Mouse (Mus musculus) hindbrain, embryonic 12.5 days (tissue): ENCODE measurements around the gene Pttg1ip. TPM values are rescaled to one million over a fixed set of nuclear protein-coding genes. Genes with fewer than 3 reads are reported as not detected.

ENCODE experiments used
- ATAC-seq: fragments of 200-750 bp; cut with Nextera tagmentation; 2 replicates; pipeline ENCODE4 v1.8.0; 2017; ENCODE audit warnings: moderate TSS enrichment; ENCODE audit not compliant: low FRiP score
- H3K27ac ChIP-seq: fragments of 300-500 bp; sonication (generic); 2 replicates; pipeline ENCODE4 v1.5.1; 2016; ENCODE audit warnings: mild to moderate bottlenecking
- H3K27me3 ChIP-seq: fragments of 300-500 bp; sonication (generic); 2 replicates; pipeline ENCODE4 v1.6.1; 2016; ENCODE audit warnings: mild to moderate bottlenecking
- H3K36me3 ChIP-seq: fragments of 300-500 bp; sonication (generic); 2 replicates; pipeline ENCODE4 v1.6.1; 2016; ENCODE audit warnings: mild to moderate bottlenecking
- H3K4me1 ChIP-seq: fragments of 300-500 bp; sonication (generic); 2 replicates; pipeline ENCODE4 v1.6.1; 2016
- H3K4me2 ChIP-seq: fragments of 300-500 bp; sonication (generic); replicated peaks from 2 replicates; pipeline ENCODE4 v1.6.1; 2016; ENCODE audit warnings: mild to moderate bottlenecking
- H3K4me3 ChIP-seq: fragments of 300-500 bp; sonication (generic); 2 replicates; pipeline ENCODE4 v1.5.1; 2016; ENCODE audit warnings: mild to moderate bottlenecking
- H3K9ac ChIP-seq: fragments of 300-500 bp; sonication (generic); 2 replicates; pipeline ENCODE4 v1.6.1; 2016; ENCODE audit warnings: mild to moderate bottlenecking, moderate library complexity
- H3K9me3 ChIP-seq: fragments of 300-500 bp; sonication (generic); replicated peaks from 2 replicates; pipeline ENCODE4 v1.6.1; 2016; ENCODE audit warnings: mild to moderate bottlenecking
- WGBS: fragments of 180-500 bp; shearing (Covaris S2); methylation state at CpG from one replicate; pipeline ENCODE4 v1.1.7; 2016; 5-methylcytosine and 5-hydroxymethylcytosine counted together
- microRNA counts: library from miRNA; unstranded; fragments of <30 nt; microRNA quantifications from one replicate; lab custom pipeline; 2017
- microRNA-seq: library from miRNA; unstranded; fragments of <30 nt; microRNA quantifications from one replicate; pipeline ENCODE4, GENCODE M21; 2017
- polyA plus RNA-seq: library from polyadenylated mRNA; unstranded; fragments of >200 nt; fragmentation: Nextera tagmentation; extraction: Ambion mirVana; gene quantifications from 2 replicates; pipeline ENCODE4 v1.2.1, GENCODE M21; 2016

Pttg1ip gene
- polyA plus RNA-seq, 1 experiment from 2014 or later = 78.8 TPM

DNA sequence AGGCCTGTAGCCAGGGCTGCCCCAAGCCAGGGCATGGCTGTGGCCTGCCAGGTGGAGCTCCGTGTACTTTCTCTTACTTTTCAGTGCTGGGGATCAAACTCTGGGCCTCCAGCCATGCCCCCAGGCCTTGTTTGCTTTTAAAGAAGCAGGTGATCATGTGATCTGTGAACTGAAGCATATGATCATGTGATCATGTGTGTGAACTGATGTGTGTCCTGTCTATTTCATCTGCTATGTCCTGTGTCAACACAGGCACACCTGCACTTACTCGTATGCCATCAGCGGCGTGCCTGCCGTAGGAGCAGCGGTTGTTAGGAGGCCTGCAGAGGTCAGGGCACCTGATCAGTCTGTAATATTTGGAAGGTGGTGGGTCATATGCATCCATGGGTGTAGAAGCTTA, 52.5 kb downstream of the Pttg1ip start:
- WGBS = 88% methylated on average over 6 of the region's 6 CpGs
- no peaks in the 10 kb centered on the region for H3K9me3 ChIP-seq
- ATAC-seq = no peak
- H3K4me1 ChIP-seq = peaks cover 12% of the 10 kb centered on the region
- H3K27me3 ChIP-seq = no peaks in the 10 kb centered on the region
- peaks cover 51% of the 10 kb centered on the region for H3K36me3 ChIP-seq
- H3K9ac ChIP-seq = no peak overlapping the region
- H3K4me3 ChIP-seq = no peak overlapping the region
- no peak overlapping the region for H3K27ac ChIP-seq
- H3K4me2 ChIP-seq = no peak overlapping the region

- Histone ChIP-seq H3K4me1 (peaks cover 12% of the 10 kb centered on the region), H3K27ac (peak overlapping the region; percentile 35; the same call in 1 of the 2 replicates), H3K27me3 (no peaks in the 10 kb centered on the region), H3K4me2 (no peak overlapping the region), H3K36me3 (peaks cover 51% of the 10 kb centered on the region), H3K4me3 (no peak overlapping the region), H3K9me3 (no peaks in the 10 kb centered on the region), H3K9ac (no peak overlapping the region)
- 67% methylated on average over 13 of the region's 13 CpGs for WGBS
- ATAC-seq = no peak
These were observed 53.1 kb downstream of the Pttg1ip start for GRCm38 (mm10) chr10:77634452-77635231.

DNA sequence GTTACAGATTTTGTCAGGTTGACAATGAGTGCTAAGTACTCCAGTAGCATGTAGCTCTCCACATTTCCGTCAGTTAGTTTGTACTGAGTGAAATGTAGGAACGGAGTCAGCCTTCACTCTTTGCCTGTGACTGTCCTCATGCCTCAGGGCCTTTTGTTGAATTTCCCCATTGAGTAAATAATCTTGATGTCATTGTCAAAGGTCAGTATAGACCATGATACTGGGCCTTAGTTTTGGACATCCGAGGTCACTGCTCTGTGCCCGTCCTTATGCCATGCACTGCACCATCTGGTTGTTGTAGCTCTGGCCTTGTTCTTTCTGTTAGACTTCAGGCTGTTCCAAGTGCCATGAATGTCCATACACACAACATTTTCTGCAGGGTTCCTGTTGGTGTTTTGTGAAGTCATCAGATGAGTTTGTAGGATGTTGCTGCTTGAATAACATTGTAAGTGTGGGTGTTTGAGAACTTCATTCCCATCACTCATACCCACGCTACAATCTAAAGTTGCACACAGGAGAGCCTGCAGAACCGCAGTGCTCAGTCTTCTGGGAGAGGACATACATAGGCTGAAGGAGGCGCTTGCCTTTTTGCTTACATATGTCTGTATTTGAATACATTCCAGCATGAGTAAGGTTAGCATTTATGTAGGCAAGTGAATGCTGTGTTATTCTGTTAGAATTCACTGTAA, 54.9 kb downstream of the Pttg1ip start:
- Histone ChIP-seq H3K4me2 (no peak overlapping the region), H3K27me3 (no peaks in the 10 kb centered on the region), H3K27ac (no peak overlapping the region), H3K9me3 (no peaks in the 10 kb centered on the region), H3K4me3 (no peak overlapping the region), H3K4me1 (peaks cover 12% of the 10 kb centered on the region), H3K36me3 (peaks cover 56% of the 10 kb centered on the region), H3K9ac (no peak overlapping the region)
- WGBS = 94% methylated on average over 7 of the region's 7 CpGs
- ATAC-seq = no peak

GRCm38 (mm10) chr10:77638956-77639355, 57.4 kb downstream of the Pttg1ip start:
- Histone ChIP-seq H3K27me3 (no peaks in the 10 kb centered on the region), H3K36me3 (peaks cover 56% of the 10 kb centered on the region), H3K4me2 (no peak overlapping the region), H3K9ac (no peak overlapping the region), H3K4me1 (peaks cover 11% of the 10 kb centered on the region), H3K9me3 (no peaks in the 10 kb centered on the region), H3K4me3 (no peak overlapping the region), H3K27ac (no peak overlapping the region)
- WGBS = 78% methylated on average over 6 of the region's 6 CpGs
- no peak for ATAC-seq

DNA sequence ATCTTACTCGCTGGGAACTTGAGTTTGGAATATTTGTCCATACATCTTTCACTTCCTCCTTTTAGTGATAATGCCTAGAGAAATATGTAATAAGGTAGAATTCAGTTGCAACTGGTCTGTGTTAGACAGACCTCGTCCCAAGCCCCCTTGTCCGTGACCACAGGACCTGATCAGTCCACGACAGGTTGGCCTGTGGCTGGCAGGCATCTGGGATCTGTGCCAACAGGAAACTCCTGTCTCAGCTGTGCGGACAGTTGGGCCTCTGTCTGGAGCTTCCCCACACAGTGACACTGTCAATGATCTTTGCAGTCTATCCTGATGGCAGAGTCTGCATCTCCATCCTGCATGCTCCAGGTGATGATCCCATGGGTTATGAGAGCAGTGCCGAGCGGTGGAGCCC, 61.6 kb downstream of the Pttg1ip start:
- Histone ChIP-seq H3K4me1 (peaks cover 6% of the 10 kb centered on the region; the same call in 1 of the 2 replicates), H3K4me3 (no peak overlapping the region), H3K36me3 (peaks cover 63% of the 10 kb centered on the region), H3K9ac (no peak overlapping the region), H3K9me3 (no peaks in the 10 kb centered on the region), H3K4me2 (no peak overlapping the region), H3K27ac (no peak overlapping the region), H3K27me3 (no peaks in the 10 kb centered on the region)
- ATAC-seq = no peak
- WGBS = 88% methylated on average over 7 of the region's 7 CpGs

GRCm38 (mm10) chr10:77645571-77645970, 64.1 kb downstream of the Pttg1ip start:
- Histone ChIP-seq H3K9me3 (no peaks in the 10 kb centered on the region), H3K36me3 (peaks cover 59% of the 10 kb centered on the region), H3K27ac (no peak overlapping the region), H3K4me1 (peaks cover 5% of the 10 kb centered on the region), H3K9ac (no peak overlapping the region), H3K27me3 (no peaks in the 10 kb centered on the region), H3K4me2 (no peak overlapping the region), H3K4me3 (no peak overlapping the region)
- WGBS = 91% methylated on average over 5 of the region's 5 CpGs
- no peak for ATAC-seq

DNA sequence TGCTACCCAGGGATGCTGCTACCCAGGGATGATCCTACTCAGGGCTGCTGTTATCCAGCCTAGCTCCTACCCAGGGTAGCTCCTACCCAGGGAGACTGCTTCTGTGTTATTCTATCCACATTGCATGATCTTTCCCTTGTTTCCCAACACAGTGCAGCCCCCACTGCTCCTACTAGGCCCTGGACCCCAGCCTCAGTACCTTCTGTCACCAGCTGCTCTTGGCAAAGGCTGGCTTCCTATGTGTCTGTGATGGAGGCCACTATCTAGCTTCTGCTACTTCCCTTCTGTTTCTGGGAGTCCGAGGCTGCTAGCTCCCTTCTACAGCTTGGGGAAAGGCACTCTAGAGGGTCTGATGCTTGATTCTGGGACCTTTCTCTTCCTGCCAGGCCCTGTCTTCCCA, 65.9 kb downstream of the Pttg1ip start:
- WGBS = 85% methylated on average over 1 of the region's 1 CpGs
- Histone ChIP-seq H3K27me3 (no peaks in the 10 kb centered on the region), H3K9me3 (no peaks in the 10 kb centered on the region), H3K9ac (no peak overlapping the region), H3K36me3 (peaks cover 43% of the 10 kb centered on the region), H3K4me1 (peaks cover 5% of the 10 kb centered on the region), H3K4me2 (no peak overlapping the region), H3K27ac (no peak overlapping the region), H3K4me3 (no peak overlapping the region)
- no peak for ATAC-seq

GRCm38 (mm10) chr10:77647901-77648300, 66.4 kb downstream of the Pttg1ip start:
- WGBS = 86% methylated on average over 8 of the region's 8 CpGs
- ATAC-seq = no peak

More at GRCm38 (mm10) chr10:77647901-77648300, 66.4 kb downstream of the Pttg1ip start:
- no peak overlapping the region for H3K27ac ChIP-seq
- peaks cover 41% of the 10 kb centered on the region for H3K36me3 ChIP-seq
- peaks cover 5% of the 10 kb centered on the region for H3K4me1 ChIP-seq
- no peaks in the 10 kb centered on the region for H3K27me3 ChIP-seq
- H3K9ac ChIP-seq = no peak overlapping the region
- no peak overlapping the region for H3K4me2 ChIP-seq
- no peaks in the 10 kb centered on the region for H3K9me3 ChIP-seq
- no peak overlapping the region for H3K4me3 ChIP-seq

MicroRNAs within 50 kb of the gene (microRNA counts, 519-probe panel; counts per million panel counts)
- 470 counts per million, percentile 58 among the panel's probes with 10 or more counts for microRNA mmu-miR-1930 (lab: Ali Mortazavi, UCI)

Small RNA genes lying within 50 kb of the gene (microRNA-seq; reads per million reads assigned to microRNA genes)
- 13.6 reads per million, percentile 24 among the genes with 10 or more reads in this experiment for gene Mir1930

Other genes starting within 250 kb of the Pttg1ip start
- gene Adarb1, start 163.4 kb upstream of the Pttg1ip start, polyA plus RNA-seq = 10.3 and 10.6 TPM in 2 replicates
- gene Fam207a, start 65.9 kb upstream of the Pttg1ip start, polyA plus RNA-seq = 47.3 and 48.0 TPM in 2 replicates
- 0.70 and 1.6 TPM in 2 replicates for gene Itgb2, start 51.5 kb upstream of the Pttg1ip start, polyA plus RNA-seq
- 276 and 287 TPM in 2 replicates for gene Sumo3, start 24.4 kb downstream of the Pttg1ip start, polyA plus RNA-seq
- 13.2 and 13.3 TPM in 2 replicates for gene Gm49325, start 24.5 kb downstream of the Pttg1ip start, polyA plus RNA-seq
- 81.6 and 82.3 TPM in 2 replicates for gene Ube2g2, start 40.6 kb downstream of the Pttg1ip start, polyA plus RNA-seq
- 0.48 and 1.2 TPM in 2 replicates for gene Tspear, start 104.8 kb downstream of the Pttg1ip start, polyA plus RNA-seq
- not detected in 2 replicates for gene Gm19402, start 109.0 kb downstream of the Pttg1ip start, polyA plus RNA-seq
- not detected in 2 replicates for gene Gm9508, start 115.5 kb downstream of the Pttg1ip start, polyA plus RNA-seq
- not detected in 2 replicates for gene Gm10272, start 124.9 kb downstream of the Pttg1ip start, polyA plus RNA-seq
- not detected in 2 replicates for gene Gm10024, start 129.7 kb downstream of the Pttg1ip start, polyA plus RNA-seq
- not detected in 2 replicates for gene Gm10142, start 134.1 kb downstream of the Pttg1ip start, polyA plus RNA-seq
- not detected in 2 replicates for gene Krtap12-1, start 138.9 kb downstream of the Pttg1ip start, polyA plus RNA-seq
- not detected in 2 replicates for gene Gm10100, start 144.8 kb downstream of the Pttg1ip start, polyA plus RNA-seq
- gene Gm18596, start 160.9 kb downstream of the Pttg1ip start, polyA plus RNA-seq = not detected in 2 replicates
- not detected in 2 replicates for gene Gm9736, start 169.6 kb downstream of the Pttg1ip start, polyA plus RNA-seq
- not detected in 2 replicates for gene Gm3233, start 178.0 kb downstream of the Pttg1ip start, polyA plus RNA-seq
- not detected in 2 replicates for gene Gm3238, start 189.6 kb downstream of the Pttg1ip start, polyA plus RNA-seq
- not detected in 2 replicates for gene Gm7138, start 195.2 kb downstream of the Pttg1ip start, polyA plus RNA-seq
- not detected in 2 replicates for gene Gm3250, start 200.8 kb downstream of the Pttg1ip start, polyA plus RNA-seq
- not detected in 2 replicates for gene Gm7137, start 206.5 kb downstream of the Pttg1ip start, polyA plus RNA-seq
- gene Gm9639, start 213.4 kb downstream of the Pttg1ip start, polyA plus RNA-seq = not detected in 2 replicates
- not detected in 2 replicates for gene Gm19668, start 217.4 kb downstream of the Pttg1ip start, polyA plus RNA-seq
- not detected in 2 replicates for gene Gm9507, start 230.1 kb downstream of the Pttg1ip start, polyA plus RNA-seq
- 0.31 TPM in 1 of 2 replicates, not detected in the other for gene Gm2696, start 233.0 kb downstream of the Pttg1ip start, polyA plus RNA-seq
- gene Krtap10-4, start 245.4 kb downstream of the Pttg1ip start, polyA plus RNA-seq = not detected in 2 replicates